Mouse (Mus musculus) lung, adult 2 months (tissue): Measurements from ENCODE around the gene Gm27029. TPM values are rescaled to one million over a fixed set of nuclear protein-coding genes. Genes with fewer than 3 reads are reported as not detected.
"Not testable (repeated sequence)": the region's sequence is repeated elsewhere in the genome, so short reads cannot be mapped to it uniquely, and the experiment has no call there.

Experiments used
- DNase-seq: peaks from one replicate; pipeline ENCODE4 v3.0.0; 2022
- H3K4me1 ChIP-seq: fragments of 200-500 bp; 2 replicates; pipeline ENCODE4 v1.6.1; 2011; ENCODE audit warnings: low read length; ENCODE audit not compliant: control insufficient read depth, insufficient read depth
- H3K4me3 ChIP-seq: fragments of 200-500 bp; replicated peaks from 2 replicates; pipeline ENCODE3; 2011; ENCODE audit warnings: low read depth, mild to moderate bottlenecking, control low read depth, low read length; ENCODE audit errors: extremely low read depth
- CTCF ChIP-seq: fragments of 200-500 bp; IDR thresholded peaks from 2 replicates; pipeline ENCODE4 v1.5.1; 2011; ENCODE audit warnings: mild to moderate bottlenecking, low read length, control low read depth; ENCODE audit not compliant: insufficient read depth
- POLR2A ChIP-seq: fragments of 200-500 bp; IDR thresholded peaks from 2 replicates; pipeline ENCODE4 v1.6.1; 2011; ENCODE audit warnings: low read depth, mild to moderate bottlenecking, control low read depth, low read length, borderline replicate concordance; ENCODE audit errors: extremely low read depth
- WGBS: fragments of 180-500 bp; shearing (Covaris S2); methylation state at CpG from one replicate; pipeline ENCODE4 v1.1.7; 2018; 5-methylcytosine and 5-hydroxymethylcytosine counted together
- polyA plus RNA-seq: library from polyadenylated mRNA; depleted of rRNA; stranded (reverse); fragments of >200 nt; gene quantifications from 2 replicates; pipeline ENCODE4 v1.2.3, GENCODE M21; 2012

Gm27029 gene
- polyA plus RNA-seq, 1 experiment = 0.22 TPM

GRCm38 (mm10) chr11:101459716-101460115 lies 35.1 kb upstream of the Gm27029 start:
- Histone ChIP-seq H3K4me1 (peaks cover 15% of the 10 kb centered on the region; the same call in 1 of the 2 replicates), H3K4me3 (no peak overlapping the region)
- no peak for DNase-seq
- 34% methylated on average over 6 of the region's 6 CpGs for WGBS
- no peak for TF ChIP-seq POLR2A
- TF ChIP-seq CTCF = no peak

DNA sequence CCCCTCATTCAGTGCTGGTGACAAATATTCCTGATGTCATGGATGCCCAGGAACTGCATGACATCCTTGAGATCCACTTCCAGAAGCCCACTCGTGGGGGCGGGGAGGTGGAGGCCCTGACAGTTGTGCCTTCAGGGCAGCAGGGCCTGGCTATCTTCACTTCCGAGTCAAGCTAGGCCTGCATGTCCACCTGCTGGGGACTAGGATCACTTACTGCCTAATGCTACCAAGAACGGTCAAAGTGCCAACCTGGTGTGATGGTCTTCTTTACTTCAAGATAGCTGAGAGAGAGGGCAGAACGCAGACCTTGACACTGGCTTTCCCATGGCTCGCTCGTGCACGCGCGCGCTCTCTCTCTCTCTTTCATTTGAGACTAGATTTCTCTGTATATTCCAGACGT lies 33.6 kb upstream of the Gm27029 start:
- Histone ChIP-seq H3K4me3 (no peak overlapping the region), H3K4me1 (peaks cover 11% of the 10 kb centered on the region; the same call in 1 of the 2 replicates)
- WGBS = 83% methylated on average over 12 of the region's 12 CpGs
- TF ChIP-seq CTCF = no peak
- no peak for TF ChIP-seq POLR2A
- DNase-seq = no peak

DNA sequence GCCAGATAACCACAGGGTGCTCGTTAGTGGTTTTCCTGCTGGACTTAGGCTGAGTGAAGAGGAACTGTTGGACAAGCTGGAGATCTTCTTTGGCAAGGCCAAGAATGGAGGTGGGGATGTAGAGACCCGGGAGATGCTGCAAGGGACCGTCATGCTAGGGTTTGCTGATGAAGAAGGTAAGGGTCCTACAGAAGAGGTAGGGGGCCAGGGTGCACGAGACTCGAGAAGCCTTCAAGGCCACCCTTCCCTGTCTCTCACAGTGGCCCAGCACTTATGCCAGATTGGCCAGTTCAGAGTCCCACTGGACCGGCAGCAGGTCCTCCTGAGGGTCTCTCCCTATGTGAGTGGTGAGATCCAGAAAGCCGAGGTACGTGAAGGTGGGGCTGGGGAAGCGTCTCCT lies 33.0 kb upstream of the Gm27029 start:
- DNase-seq = no peak
- WGBS = 88% methylated on average over 9 of the region's 9 CpGs
- TF ChIP-seq POLR2A = no peak
- no peak for TF ChIP-seq CTCF

GRCm38 (mm10) chr11:101455627-101456026 lies 31.0 kb upstream of the Gm27029 start:
- H3K4me3 ChIP-seq = no peak overlapping the region
- H3K4me1 ChIP-seq = peaks cover 13% of the 10 kb centered on the region; the same call in 1 of the 2 replicates
- TF ChIP-seq CTCF = no peak
- TF ChIP-seq POLR2A = no peak
- 69% methylated on average over 7 of the region's 7 CpGs for WGBS
- DNase-seq = no peak

More for the DNA sequence above, 33.0 kb upstream of the Gm27029 start:
- Histone ChIP-seq H3K4me3 (no peak overlapping the region), H3K4me1 (peaks cover 11% of the 10 kb centered on the region; the same call in 1 of the 2 replicates)

DNA sequence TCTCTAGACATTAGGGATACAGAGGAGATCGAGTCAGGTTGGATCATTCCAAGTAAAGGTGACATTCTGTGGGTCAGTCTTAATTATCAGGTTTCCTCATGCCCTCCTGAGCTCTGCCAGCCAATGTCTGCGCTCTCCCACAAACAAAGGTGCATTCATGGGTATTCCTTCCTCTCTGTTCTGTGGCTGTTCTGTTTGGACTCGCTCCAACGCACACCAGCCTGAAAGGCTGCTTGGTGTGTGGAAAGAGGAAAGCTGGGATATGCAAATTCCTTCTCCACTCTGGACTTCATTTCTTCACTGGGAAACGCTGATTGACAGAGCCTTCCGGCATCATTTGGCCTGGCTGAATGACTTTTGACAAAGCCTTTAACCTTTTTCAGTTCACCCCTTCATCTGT lies 30.1 kb upstream of the Gm27029 start:
- H3K4me3 ChIP-seq = no peak overlapping the region
- DNase-seq = no peak
- peaks cover 7% of the 10 kb centered on the region; the same call in 1 of the 2 replicates for H3K4me1 ChIP-seq
- WGBS = 53% methylated on average over 6 of the region's 6 CpGs
- TF ChIP-seq CTCF (no peak), POLR2A (no peak)

- 0 out of 2 replicates have a peak, but pooled peaks cover 5% of the 10 kb centered on the region for H3K4me1 ChIP-seq
- TF ChIP-seq POLR2A (no peak), CTCF (no peak)
- no peak for DNase-seq
- H3K4me3 ChIP-seq = no peak overlapping the region
- WGBS = 47% methylated on average over 10 of the region's 10 CpGs
Observed at GRCm38 (mm10) chr11:101452093-101452774, 27.6 kb upstream of the Gm27029 start.

GRCm38 (mm10) chr11:101451536-101451935 lies 26.9 kb upstream of the Gm27029 start:
- WGBS = 85% methylated on average over 10 of the region's 10 CpGs
- Histone ChIP-seq H3K4me3 (no peak overlapping the region), H3K4me1 (0 out of 2 replicates have a peak, but pooled peaks cover 5% of the 10 kb centered on the region)
- TF ChIP-seq POLR2A (no peak), CTCF (no peak)
- DNase-seq = no peak

- Histone ChIP-seq H3K4me3 (no peak overlapping the region), H3K4me1 (0 out of 2 replicates have a peak, but pooled peaks cover 5% of the 10 kb centered on the region)
- 76% methylated on average over 3 of the region's 3 CpGs for WGBS
- DNase-seq = no peak
- TF ChIP-seq POLR2A (no peak), CTCF (peak; percentile 46)
Observed at GRCm38 (mm10) chr11:101450394-101450793, 25.8 kb upstream of the Gm27029 start.

- not testable (repeated sequence) for H3K4me3 ChIP-seq, DNase-seq, H3K4me1 ChIP-seq
- WGBS = 50% methylated on average over 4 of the region's 4 CpGs
Observed at GRCm38 (mm10) chr11:101449596-101449995, 25.0 kb upstream of the Gm27029 start.

GRCm38 (mm10) chr11:101448899-101449298 lies 24.3 kb upstream of the Gm27029 start:
- H3K4me3 ChIP-seq = peak overlapping the region; percentile 34
- TF ChIP-seq CTCF = no peak
- no peak for TF ChIP-seq POLR2A
- H3K4me1 ChIP-seq = 0 out of 2 replicates have a peak, but pooled peaks cover 5% of the 10 kb centered on the region
- WGBS = 42% methylated on average over 4 of the region's 4 CpGs
- DNase-seq = no peak
